Mouse (Mus musculus): ENCODE results near the gene Ptpn3. TPM values are rescaled to one million over a fixed set of nuclear protein-coding genes. Genes with fewer than 3 reads are reported as not detected.

Gene Ptpn3
- polyA plus RNA-seq, 1 experiment = 23.5 TPM

DNA sequence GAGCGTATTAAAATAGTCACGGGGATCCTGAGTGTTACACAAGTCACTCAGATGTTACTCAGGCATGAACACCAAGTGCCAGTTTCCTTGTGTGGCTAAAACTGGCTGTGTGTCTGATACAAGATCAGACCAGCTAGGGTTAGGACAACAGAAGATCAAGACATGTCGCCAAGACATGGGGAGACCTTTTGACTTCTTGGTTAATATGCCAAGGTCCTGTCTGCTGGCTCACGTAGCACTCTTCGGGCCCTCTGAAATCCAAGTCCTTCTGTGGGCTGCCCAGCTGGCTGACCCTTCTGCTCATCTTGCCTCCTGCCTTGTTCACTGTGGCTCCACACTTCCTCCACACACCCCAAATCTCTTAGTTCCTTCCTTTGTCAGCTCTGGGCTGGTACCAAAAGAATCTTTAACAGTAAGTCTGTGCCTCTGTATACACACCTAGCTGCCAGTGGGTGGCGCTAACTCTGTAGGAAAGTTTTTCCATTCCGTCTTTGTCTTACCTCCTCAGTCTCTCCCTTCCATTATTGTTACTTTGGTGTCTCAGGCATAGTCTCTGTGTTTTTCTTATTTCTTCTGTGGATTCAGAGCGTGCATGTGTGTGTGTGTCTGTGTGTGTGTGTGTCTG is 38.5 kb downstream of the Ptpn3 start:
- DNase-seq (ENCODE audit: low spot score) = no peak

DNA sequence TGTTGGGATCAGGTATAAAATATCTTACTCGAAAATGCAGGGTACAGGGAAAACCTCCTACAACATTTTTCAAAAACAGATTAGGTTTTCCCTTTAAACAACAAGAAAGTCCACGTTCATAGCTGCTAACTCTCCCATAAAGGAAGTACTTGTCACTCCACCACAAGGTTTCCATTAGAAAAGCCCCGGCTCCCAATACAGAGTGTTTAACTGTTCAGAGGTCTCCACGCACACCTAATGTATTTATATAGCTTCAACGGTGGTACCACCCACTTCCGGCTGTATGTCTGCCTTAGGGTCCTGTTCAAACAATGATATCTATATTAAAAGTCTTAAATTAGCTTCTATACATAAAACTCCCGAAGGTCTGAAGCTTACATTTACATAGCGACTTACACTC is 39.2 kb downstream of the Ptpn3 start:
- DNase-seq (ENCODE audit: low spot score) = no peak

- DNase-seq (ENCODE audit: low spot score) = no peak
Observed at GRCm38 (mm10) chr4:57261813-57262212, 39.8 kb downstream of the Ptpn3 start.

- DNase-seq (ENCODE audit: low spot score) = no peak
Observed at GRCm38 (mm10) chr4:57258159-57259035, 43.2 kb downstream of the Ptpn3 start.

DNA sequence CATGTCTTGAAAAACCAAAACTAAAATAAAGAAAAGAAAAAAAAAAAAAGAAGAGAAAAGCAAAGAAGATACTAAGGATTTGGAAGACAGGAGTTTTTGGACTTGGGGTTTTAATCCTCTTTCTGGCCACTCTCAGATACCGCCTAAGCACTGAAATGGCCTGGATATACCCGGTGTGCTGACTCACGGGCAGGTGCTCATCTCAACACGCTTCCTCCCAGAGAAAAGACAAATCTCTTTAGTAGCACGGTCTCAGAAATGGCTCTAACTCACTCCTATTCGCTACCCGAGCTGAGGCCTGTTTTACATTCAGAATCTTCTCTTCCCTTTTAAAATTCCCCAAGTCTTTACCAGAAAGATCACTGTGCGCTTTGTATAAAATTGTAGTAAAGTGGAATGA is 44.2 kb downstream of the Ptpn3 start:
- no peak for DNase-seq (ENCODE audit: low spot score)

DNA sequence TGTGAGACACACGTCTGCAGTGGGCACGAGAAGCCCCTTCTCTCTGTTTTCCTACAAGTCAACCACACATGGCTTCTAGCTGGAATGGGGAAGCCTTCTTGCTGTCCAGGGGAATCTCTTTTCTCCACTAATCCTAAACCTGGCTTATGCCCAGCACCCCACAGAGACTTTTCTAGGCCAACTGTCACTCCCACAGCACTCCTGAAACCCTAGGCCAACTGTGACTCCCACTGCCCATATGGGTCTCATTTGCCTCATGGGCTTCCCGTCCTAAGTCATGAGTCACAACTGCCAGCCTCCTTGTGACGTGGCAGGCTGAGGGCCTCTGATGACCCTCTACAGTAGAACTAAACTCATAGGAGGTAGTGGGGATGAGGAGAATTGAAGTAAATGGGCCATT is 44.9 kb downstream of the Ptpn3 start:
- DNase-seq (ENCODE audit: low spot score) = no peak

DNA sequence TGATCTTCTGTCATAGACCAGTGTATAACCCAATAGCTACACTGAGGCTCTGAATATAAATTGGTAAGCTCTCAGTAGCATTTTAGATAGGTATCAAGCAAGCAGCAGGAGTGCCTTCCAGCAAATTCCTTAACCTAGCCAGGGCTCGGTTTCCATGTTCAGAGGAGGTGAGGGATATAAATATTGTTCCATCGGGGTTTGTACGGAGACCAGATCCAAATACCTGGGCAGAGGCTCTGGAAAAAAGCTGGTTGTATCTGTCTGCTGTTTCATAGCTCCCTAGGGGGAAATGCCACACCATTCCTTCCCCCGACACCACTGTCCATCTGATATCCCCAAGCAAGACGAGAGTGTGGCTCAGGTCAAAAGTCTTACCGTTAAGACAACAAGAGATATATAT is 47.2 kb downstream of the Ptpn3 start:
- DNase-seq (ENCODE audit: low spot score) = no peak

DNA sequence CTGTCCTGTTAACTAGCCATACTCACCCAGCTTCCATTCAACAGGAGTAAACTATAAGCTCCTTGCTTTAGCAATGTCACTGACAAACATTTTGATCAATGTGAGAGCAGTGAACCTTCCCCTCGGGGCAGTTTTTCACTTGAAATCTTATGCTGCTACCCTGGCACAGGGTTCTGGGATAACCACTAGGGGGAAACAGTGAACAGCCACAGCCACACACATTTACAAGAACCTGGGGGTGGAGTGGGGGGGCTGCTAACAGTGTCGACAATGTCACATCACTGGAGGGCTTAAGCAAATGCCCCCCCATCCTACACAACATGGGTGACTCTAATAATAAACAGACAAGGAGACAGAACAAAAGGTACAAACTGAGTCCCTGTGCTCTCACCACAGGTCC is 51.0 kb downstream of the Ptpn3 start:
- DNase-seq (ENCODE audit: low spot score) = no peak

- no peak for DNase-seq (ENCODE audit: low spot score)
Observed at GRCm38 (mm10) chr4:57249108-57249507, 52.5 kb downstream of the Ptpn3 start.

DNA sequence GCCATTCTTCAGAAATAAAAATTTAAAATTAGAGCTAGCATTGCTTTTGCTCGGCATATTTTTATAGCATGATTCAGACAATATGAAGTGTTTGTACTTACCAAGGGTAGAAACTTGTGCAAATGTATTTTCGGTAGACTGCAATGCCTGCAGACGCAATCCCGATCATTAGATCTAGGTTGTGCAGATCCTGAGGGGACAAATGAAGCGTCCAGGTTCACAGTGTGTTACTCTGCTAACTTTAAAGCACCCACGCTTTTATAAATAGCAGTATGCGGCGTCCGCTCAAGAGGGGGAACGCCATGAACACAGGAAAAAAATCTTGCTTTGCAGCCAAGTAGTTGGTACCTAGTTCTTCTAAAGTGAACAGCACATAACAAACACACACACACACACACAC is 56.8 kb downstream of the Ptpn3 start:
- no peak for DNase-seq (ENCODE audit: low spot score)

DNA sequence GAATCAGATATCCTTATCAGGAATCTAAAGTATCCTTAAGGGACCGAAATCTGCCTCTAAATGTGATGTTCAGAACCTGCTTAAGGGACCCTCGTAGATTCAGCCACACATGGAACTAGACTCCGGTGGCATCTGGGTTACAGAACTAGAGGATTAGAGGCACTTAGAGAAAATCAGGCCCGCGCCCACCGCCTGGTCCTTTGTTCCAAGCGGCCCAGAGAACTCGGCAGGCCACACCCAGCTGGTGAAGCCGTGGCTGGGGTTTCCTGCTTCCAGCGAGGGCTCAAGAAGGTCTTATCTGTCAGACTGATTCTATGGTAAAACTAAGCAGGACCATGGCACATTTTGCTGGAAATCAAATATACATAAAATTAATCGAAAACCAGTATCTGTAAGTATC is 58.3 kb downstream of the Ptpn3 start:
- no peak for DNase-seq (ENCODE audit: low spot score)

DNA sequence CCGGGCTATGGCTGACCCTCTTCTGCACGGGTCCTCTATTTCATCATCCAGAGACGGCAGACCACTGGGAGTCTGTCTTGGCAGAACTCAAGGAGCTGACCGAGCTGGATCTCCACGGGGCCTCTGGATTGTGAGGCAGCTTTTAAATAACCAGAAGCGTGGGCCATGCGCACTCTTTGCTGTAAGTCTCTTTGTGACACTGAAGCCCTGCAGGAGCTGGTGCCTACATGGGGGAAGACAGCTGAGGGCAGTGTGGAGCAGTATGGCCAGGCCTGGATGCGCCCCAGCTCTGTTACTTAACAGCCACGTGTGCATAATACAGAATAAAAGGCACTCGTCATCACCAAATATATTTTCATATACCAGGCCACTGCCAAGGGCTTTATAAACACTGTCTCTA is 60.7 kb downstream of the Ptpn3 start:
- DNase-seq (ENCODE audit: low spot score) = no peak

DNA sequence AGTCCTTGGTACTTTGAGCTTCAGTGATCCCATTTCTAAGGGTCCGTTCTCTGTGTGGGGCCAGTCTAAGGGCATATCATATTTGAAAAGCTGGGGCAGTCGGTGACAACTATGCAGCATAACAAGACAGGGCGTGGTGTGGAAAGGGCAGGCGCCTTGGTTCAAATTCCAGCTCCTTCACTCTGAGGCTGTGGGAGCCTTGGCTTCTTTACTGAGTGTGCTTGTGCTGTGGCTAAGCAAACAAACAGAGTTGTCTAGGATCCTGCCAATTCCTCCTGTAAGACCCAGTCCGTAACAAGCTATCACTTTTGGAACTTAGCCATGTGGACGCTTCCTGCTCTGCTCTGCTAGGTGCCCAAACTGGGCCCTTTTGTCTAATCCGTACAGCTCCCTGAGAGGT is 61.5 kb downstream of the Ptpn3 start:
- no peak for DNase-seq (ENCODE audit: low spot score)

GRCm38 (mm10) chr4:57239112-57239511 is 62.5 kb downstream of the Ptpn3 start:
- no peak for DNase-seq (ENCODE audit: low spot score)

DNA sequence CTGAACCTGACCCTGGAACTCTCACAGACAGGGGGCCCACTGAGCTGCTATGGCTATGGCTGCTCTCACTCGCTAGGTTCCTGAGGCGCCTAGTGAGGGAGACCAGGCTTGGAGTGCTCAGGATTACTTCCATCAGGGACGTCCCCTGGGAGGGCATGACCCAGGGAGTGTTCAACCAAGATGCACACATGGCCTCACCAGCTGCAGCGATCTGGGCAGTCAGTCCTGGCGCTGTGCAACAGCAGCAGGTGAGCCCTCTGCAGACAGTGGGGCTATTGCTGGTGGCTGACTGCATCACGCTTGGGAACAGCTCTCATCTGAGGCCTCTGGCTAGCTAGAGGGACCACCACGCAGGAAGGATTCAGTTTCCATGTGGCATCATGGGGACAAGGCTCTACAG is 63.5 kb downstream of the Ptpn3 start:
- no peak for DNase-seq (ENCODE audit: low spot score)

DNA sequence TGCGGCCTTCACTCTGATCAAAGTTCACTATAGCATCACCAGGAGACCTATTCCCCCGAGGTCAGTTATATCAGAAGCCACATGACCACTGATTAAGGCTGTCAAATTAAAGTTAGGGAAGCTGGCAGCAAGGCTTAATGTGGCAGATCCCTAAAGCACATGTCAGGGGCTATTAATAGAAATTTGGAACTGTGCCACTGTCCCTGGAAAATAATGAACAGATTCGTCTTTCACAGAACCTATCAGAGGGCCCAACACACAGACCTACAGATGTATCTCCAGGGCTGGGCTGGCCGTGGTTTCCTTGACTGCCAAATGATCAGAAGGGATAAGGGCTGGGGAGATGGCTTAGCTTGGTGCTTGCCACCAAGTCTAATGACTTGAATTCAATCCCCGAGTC is 65.1 kb downstream of the Ptpn3 start:
- DNase-seq (ENCODE audit: low spot score) = no peak

DNA sequence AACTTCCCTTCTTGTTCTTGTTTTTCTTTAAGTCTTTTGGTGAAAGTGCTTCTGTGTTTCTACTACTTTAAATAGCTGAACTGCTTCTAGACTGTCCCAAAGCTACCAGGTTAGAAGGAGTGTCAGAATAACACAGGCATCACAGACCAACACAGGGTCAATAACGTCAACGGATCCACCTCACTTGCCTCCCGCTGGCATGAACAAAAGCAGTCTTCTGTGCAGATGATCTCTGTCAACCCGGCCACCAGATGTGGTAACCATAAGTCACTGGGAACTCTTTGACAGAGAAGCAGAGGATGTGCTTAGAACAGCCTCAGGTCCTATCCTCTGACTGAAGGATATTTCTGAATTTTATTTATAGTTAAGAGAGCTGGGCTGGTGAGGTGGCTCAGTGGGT is 65.9 kb downstream of the Ptpn3 start:
- no peak for DNase-seq (ENCODE audit: low spot score)

GRCm38 (mm10) chr4:57234348-57234747 is 67.3 kb downstream of the Ptpn3 start:
- no peak for DNase-seq (ENCODE audit: low spot score)

DNA sequence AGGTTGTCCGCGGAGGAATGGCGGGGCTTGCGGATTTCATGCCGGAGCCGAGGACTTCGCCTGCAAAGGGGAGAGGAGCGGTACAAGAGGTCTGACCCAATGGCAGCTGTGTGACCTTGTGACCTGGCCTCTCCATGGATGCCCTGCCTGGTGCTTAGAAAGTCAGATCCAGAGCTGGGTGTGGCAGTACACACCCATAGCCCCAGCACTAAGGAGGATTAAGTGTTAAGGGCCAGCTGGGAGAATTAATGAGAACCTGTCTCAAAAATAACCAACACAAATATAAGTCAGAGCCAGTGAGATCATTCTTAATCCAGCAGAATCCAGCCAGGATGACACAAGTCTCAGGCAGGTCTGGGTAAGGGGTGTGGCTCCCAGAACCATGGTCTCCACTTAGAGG is 69.2 kb downstream of the Ptpn3 start:
- no peak for DNase-seq (ENCODE audit: low spot score)

GRCm38 (mm10) chr4:57231323-57231722 is 70.3 kb downstream of the Ptpn3 start:
- DNase-seq (ENCODE audit: low spot score) = no peak

- DNase-seq (ENCODE audit: low spot score) = no peak
Observed at GRCm38 (mm10) chr4:57230341-57230740, 71.3 kb downstream of the Ptpn3 start.

GRCm38 (mm10) chr4:57228601-57229520 is 72.8 kb downstream of the Ptpn3 start:
- no peak for DNase-seq (ENCODE audit: low spot score)
